Mouse (Mus musculus): ENCODE measurements around the gene Ibtk.
"Not testable (repeated sequence)": the region's sequence is repeated elsewhere in the genome, so short reads cannot be mapped to it uniquely, and the experiment has no call there.

Ibtk gene

GRCm38 (mm10) chr9:85749142-85749921 is at the start of gene Ibtk:
Gene Ibtk, minus strand, starts transcription at chr9:85749334.
- DNase-seq (ENCODE audit: low spot score), result peak; percentile 99

- not testable (repeated sequence) for DNase-seq (ENCODE audit: low spot score)
These were observed 42.4 kb upstream of the Ibtk start for GRCm38 (mm10) chr9:85791521-85791920.

- no peak for DNase-seq (ENCODE audit: low spot score)
These were observed 31.1 kb upstream of the Ibtk start for GRCm38 (mm10) chr9:85780249-85780648.

GRCm38 (mm10) chr9:85779458-85779857 is 30.3 kb upstream of the Ibtk start:
- DNase-seq (ENCODE audit: low spot score), result peak; percentile 18

- DNase-seq (ENCODE audit: low spot score), result peak; percentile 28
These were observed 28.4 kb upstream of the Ibtk start for GRCm38 (mm10) chr9:85777544-85777943.

- DNase-seq (ENCODE audit: low spot score), result no peak
These were observed 23.1 kb upstream of the Ibtk start for GRCm38 (mm10) chr9:85772280-85772679.

GRCm38 (mm10) chr9:85771454-85771853 is 22.3 kb upstream of the Ibtk start:
- DNase-seq (ENCODE audit: low spot score), result no peak

- no peak for DNase-seq (ENCODE audit: low spot score)
These were observed 21.2 kb upstream of the Ibtk start for GRCm38 (mm10) chr9:85770369-85770768.

- no peak for DNase-seq (ENCODE audit: low spot score)
These were observed 20.1 kb upstream of the Ibtk start for GRCm38 (mm10) chr9:85769057-85769789.

- no peak for DNase-seq (ENCODE audit: low spot score)
These were observed 18.1 kb upstream of the Ibtk start for GRCm38 (mm10) chr9:85767255-85767654.

GRCm38 (mm10) chr9:85762476-85762875 is 13.3 kb upstream of the Ibtk start:
- no peak for DNase-seq (ENCODE audit: low spot score)

- DNase-seq (ENCODE audit: low spot score), result no peak
These were observed 1.7 kb upstream of the Ibtk start for GRCm38 (mm10) chr9:85750797-85751196.

- DNase-seq (ENCODE audit: low spot score), result peak; percentile 23
These were observed 882 bp upstream of the Ibtk start for GRCm38 (mm10) chr9:85749922-85750509.

GRCm38 (mm10) chr9:85748204-85749141 is 661 bp downstream of the Ibtk start:
- DNase-seq (ENCODE audit: low spot score), result peak; percentile 80

- DNase-seq (ENCODE audit: low spot score), result no peak
These were observed 3.6 kb downstream of the Ibtk start for GRCm38 (mm10) chr9:85745566-85745965.

GRCm38 (mm10) chr9:85743358-85743757 is 5.8 kb downstream of the Ibtk start:
- DNase-seq (ENCODE audit: low spot score), result no peak

- DNase-seq (ENCODE audit: low spot score), result no peak
These were observed 7.0 kb downstream of the Ibtk start for GRCm38 (mm10) chr9:85742107-85742506.

- DNase-seq (ENCODE audit: low spot score), result no peak
These were observed 9.9 kb downstream of the Ibtk start for GRCm38 (mm10) chr9:85739279-85739678.

- DNase-seq (ENCODE audit: low spot score), result no peak
These were observed 14.3 kb downstream of the Ibtk start for GRCm38 (mm10) chr9:85734821-85735220.

- no peak for DNase-seq (ENCODE audit: low spot score)
These were observed 25.1 kb downstream of the Ibtk start for GRCm38 (mm10) chr9:85724078-85724477.

GRCm38 (mm10) chr9:85717336-85717735 is 31.8 kb downstream of the Ibtk start:
- no peak for DNase-seq (ENCODE audit: low spot score)

GRCm38 (mm10) chr9:85707302-85707701 is 41.8 kb downstream of the Ibtk start:
- no peak for DNase-seq (ENCODE audit: low spot score)

All from layer of hippocampus, adult 11-12 months (tissue).